Mouse (Mus musculus) cortical plate, adult 2 months (tissue): ENCODE results near the gene Ccdc80. TPM values are rescaled to one million over a fixed set of nuclear protein-coding genes. Genes with fewer than 3 reads are reported as not detected.
A peak's percentile ranks its signal among the peaks of the same experiment; 100 is the strongest.

Experiments used
- H3K27ac ChIP-seq: fragments of 200-500 bp; 2 replicates; pipeline ENCODE4 v1.5.1; 2012; ENCODE audit warnings: low read length, control low read depth, inconsistent platforms; ENCODE audit not compliant: insufficient read depth
- H3K4me1 ChIP-seq: fragments of 200-500 bp; 2 replicates; pipeline ENCODE4 v1.6.1; 2011; ENCODE audit warnings: low read length; ENCODE audit not compliant: control insufficient read depth, insufficient read depth
- H3K4me3 ChIP-seq: fragments of 200-500 bp; 2 replicates; pipeline ENCODE4 v1.5.1; 2011; ENCODE audit warnings: mild to moderate bottlenecking, low read length, control low read depth; ENCODE audit not compliant: insufficient read depth
- CTCF ChIP-seq: fragments of 200-500 bp; IDR thresholded peaks from 2 replicates; pipeline ENCODE4 v1.5.1; 2011; ENCODE audit warnings: mild to moderate bottlenecking, control low read depth, low read length; ENCODE audit not compliant: insufficient read depth; ENCODE audit errors: extremely low read depth
- POLR2A ChIP-seq: fragments of 200-500 bp; IDR thresholded peaks from 2 replicates; pipeline ENCODE4 v1.6.1; 2011; ENCODE audit warnings: mild to moderate bottlenecking, low read length, control low read depth; ENCODE audit not compliant: insufficient read depth; ENCODE audit errors: extremely low read depth
- polyA plus RNA-seq: library from polyadenylated mRNA; depleted of rRNA; stranded (reverse); fragments of >200 nt; gene quantifications from 2 replicates; pipeline ENCODE4 v1.2.3, GENCODE M21; 2012; rRNA removed

Ccdc80 gene
- 7.9 and 8.3 TPM in 2 replicates for polyA plus RNA-seq

- H3K4me1 ChIP-seq, result 0 out of 2 replicates have a peak, but pooled peaks cover 2% of the 10 kb centered on the region
- no peak within 1 kb of the TSS for H3K27ac ChIP-seq
- H3K4me3 ChIP-seq, result peak within 1 kb of the TSS; percentile 4; the same call in 1 of the 2 replicates
- TF ChIP-seq POLR2A, result no peak
- no peak for TF ChIP-seq CTCF
Measured at GRCm38 (mm10) chr16:45093137-45093731, at the start of gene Ccdc80. Gene Ccdc80, plus strand, starts transcription at chr16:45093402.

GRCm38 (mm10) chr16:45044844-45045243, 48.4 kb upstream of the Ccdc80 start:
- H3K4me3 ChIP-seq, result no peak overlapping the region
- TF ChIP-seq CTCF, result no peak
- no peak for TF ChIP-seq POLR2A
- no peaks in the 10 kb centered on the region for H3K4me1 ChIP-seq
- no peak overlapping the region for H3K27ac ChIP-seq

GRCm38 (mm10) chr16:45057222-45057621, 36.0 kb upstream of the Ccdc80 start:
- Histone ChIP-seq H3K27ac (no peak overlapping the region), H3K4me1 (no peaks in the 10 kb centered on the region), H3K4me3 (no peak overlapping the region)
- no peak for TF ChIP-seq CTCF
- no peak for TF ChIP-seq POLR2A

GRCm38 (mm10) chr16:45057922-45058321, 35.3 kb upstream of the Ccdc80 start:
- H3K4me3 ChIP-seq, result no peak overlapping the region
- H3K27ac ChIP-seq, result no peak overlapping the region
- H3K4me1 ChIP-seq, result no peaks in the 10 kb centered on the region
- TF ChIP-seq CTCF (no peak), POLR2A (no peak)

- TF ChIP-seq POLR2A (no peak), CTCF (no peak)
- Histone ChIP-seq H3K4me1 (no peaks in the 10 kb centered on the region), H3K4me3 (no peak overlapping the region), H3K27ac (no peak overlapping the region)
Measured at GRCm38 (mm10) chr16:45061140-45061539, 32.1 kb upstream of the Ccdc80 start.

GRCm38 (mm10) chr16:45070383-45071083, 22.7 kb upstream of the Ccdc80 start:
- no peak for TF ChIP-seq CTCF
- TF ChIP-seq POLR2A, result no peak
- H3K4me1 ChIP-seq, result no peaks in the 10 kb centered on the region
- H3K4me3 ChIP-seq, result no peak overlapping the region
- no peak overlapping the region for H3K27ac ChIP-seq

- no peaks in the 10 kb centered on the region for H3K4me1 ChIP-seq
- H3K27ac ChIP-seq, result no peak overlapping the region
- no peak overlapping the region for H3K4me3 ChIP-seq
- no peak for TF ChIP-seq CTCF
- TF ChIP-seq POLR2A, result no peak
Measured at GRCm38 (mm10) chr16:45071424-45071823, 21.8 kb upstream of the Ccdc80 start.

GRCm38 (mm10) chr16:45077517-45078080, 15.6 kb upstream of the Ccdc80 start:
- H3K4me3 ChIP-seq, result no peak overlapping the region

GRCm38 (mm10) chr16:45079322-45079721, 13.9 kb upstream of the Ccdc80 start:
- TF ChIP-seq CTCF (no peak), POLR2A (no peak)
- Histone ChIP-seq H3K4me3 (no peak overlapping the region), H3K4me1 (no peaks in the 10 kb centered on the region), H3K27ac (no peak overlapping the region)

More at GRCm38 (mm10) chr16:45077517-45078080, 15.6 kb upstream of the Ccdc80 start:
- Histone ChIP-seq H3K4me1 (no peaks in the 10 kb centered on the region), H3K27ac (no peak overlapping the region)
- TF ChIP-seq CTCF (no peak), POLR2A (no peak)

- Histone ChIP-seq H3K27ac (no peak overlapping the region), H3K4me1 (0 out of 2 replicates have a peak, but pooled peaks cover 2% of the 10 kb centered on the region), H3K4me3 (no peak overlapping the region)
- TF ChIP-seq POLR2A (no peak), CTCF (no peak)
Measured at GRCm38 (mm10) chr16:45088842-45089241, 4.4 kb upstream of the Ccdc80 start.
